Mouse (Mus musculus): ENCODE measurements at regions not wholly inside any gene's neighbourhood (a gene's known extent, or its start where the extent isn't known, plus 50 kb on each side); places are given as distances from the start of the nearest gene placed in this dataset.

DNA sequence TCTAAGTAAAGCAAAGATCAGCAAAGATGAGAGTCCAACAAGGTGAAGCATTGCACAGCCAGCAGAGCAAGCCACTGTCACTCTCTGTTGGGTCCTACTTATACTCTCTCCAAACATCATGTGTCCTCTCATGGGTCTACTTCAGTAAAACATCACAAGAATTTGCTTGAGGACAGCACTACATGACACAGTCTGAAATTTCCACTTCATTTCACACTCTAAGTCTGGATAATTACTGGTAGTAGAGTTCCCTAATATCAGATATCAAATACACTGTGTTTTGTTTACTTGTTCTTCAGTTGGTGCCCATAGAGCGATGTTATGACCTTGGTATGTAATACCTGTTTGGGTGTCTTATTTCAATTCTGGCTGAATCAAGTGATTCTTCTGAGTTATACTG, 280.7 kb downstream of the Myh15 start:
- TF ChIP-seq JUND (IDR thresholded peaks at IDR 0.05; ENCODE audit: low read depth, low read length), result no peak
- TF ChIP-seq CTCF (IDR thresholded peaks at IDR 0.05 in 2 of 3, conservative IDR thresholded peaks at IDR 0.05 in 1 of 3; ENCODE audit: control insufficient read depth in 1 of 3, insufficient read depth in 1 of 3, low read depth in 2 of 3, low read length in 3 of 3, poor library complexity in 1 of 3, severe bottlenecking in 1 of 3), result no peak

Measured in MEL (cell line).